Mouse (Mus musculus) neural tube, embryonic 14.5 days (tissue): ENCODE measurements around the gene Zc3hav1. TPM values are rescaled to one million over a fixed set of nuclear protein-coding genes. Genes with fewer than 3 reads are reported as not detected.

Source experiments
- ATAC-seq: fragments of 200-750 bp; cut with Nextera tagmentation; 2 replicates; pipeline ENCODE4 v1.8.0; 2017; ENCODE audit warnings: low read depth, mild to moderate bottlenecking, moderate TSS enrichment, moderate library complexity
- H3K27ac ChIP-seq: fragments of 300-500 bp; sonication (generic); 2 replicates; pipeline ENCODE4 v1.5.1; 2014; ENCODE audit warnings: low read depth, mild to moderate bottlenecking, control low read depth, low read length, moderate library complexity, mixed read lengths
- H3K27me3 ChIP-seq: fragments of 300-500 bp; sonication (generic); 2 replicates; pipeline ENCODE4 v1.6.1; 2014; ENCODE audit warnings: low read length; ENCODE audit not compliant: control insufficient read depth, insufficient read depth
- H3K36me3 ChIP-seq: fragments of 300-500 bp; sonication (generic); 2 replicates; pipeline ENCODE4 v1.6.1; 2014; ENCODE audit warnings: low read length, mixed read lengths; ENCODE audit not compliant: control insufficient read depth, insufficient read depth
- H3K4me1 ChIP-seq: fragments of 300-500 bp; sonication (generic); 2 replicates; pipeline ENCODE4 v1.6.1; 2014; ENCODE audit warnings: low read length; ENCODE audit not compliant: control insufficient read depth, insufficient read depth
- H3K4me2 ChIP-seq: fragments of 300-500 bp; sonication (generic); 2 replicates; pipeline ENCODE4 v1.6.1; 2014; ENCODE audit warnings: mild to moderate bottlenecking, low read depth, low read length, control low read depth
- H3K4me3 ChIP-seq: fragments of 300-500 bp; sonication (generic); 2 replicates; pipeline ENCODE4 v1.5.1; 2014; ENCODE audit warnings: low read depth, low read length, control low read depth, mixed read lengths
- H3K9ac ChIP-seq: fragments of 300-500 bp; sonication (generic); replicated peaks from 2 replicates; pipeline ENCODE4 v1.6.1; 2014; ENCODE audit warnings: low read depth, mild to moderate bottlenecking, control low read depth, low read length, mixed read lengths
- H3K9me3 ChIP-seq: fragments of 300-500 bp; sonication (generic); 2 replicates; pipeline ENCODE4 v1.6.1; 2016; ENCODE audit warnings: low read length; ENCODE audit not compliant: control insufficient read depth
- WGBS: fragments of 180-500 bp; shearing (Covaris S2); extraction: QIAGEN DNeasy Blood & Tissue Kit; methylation state at CpG from one replicate; pipeline ENCODE4 v1.1.7; 2014; 5-methylcytosine and 5-hydroxymethylcytosine counted together
- polyA plus RNA-seq: library from polyadenylated mRNA; unstranded; fragments of >200 nt; fragmentation: Nextera tagmentation; extraction: Ambion mirVana; gene quantifications from 2 replicates; pipeline ENCODE4 v1.2.1, GENCODE M21; 2014

The Zc3hav1 gene
- polyA plus RNA-seq, 1 experiment from 2014 or later, result 0.68 TPM

DNA sequence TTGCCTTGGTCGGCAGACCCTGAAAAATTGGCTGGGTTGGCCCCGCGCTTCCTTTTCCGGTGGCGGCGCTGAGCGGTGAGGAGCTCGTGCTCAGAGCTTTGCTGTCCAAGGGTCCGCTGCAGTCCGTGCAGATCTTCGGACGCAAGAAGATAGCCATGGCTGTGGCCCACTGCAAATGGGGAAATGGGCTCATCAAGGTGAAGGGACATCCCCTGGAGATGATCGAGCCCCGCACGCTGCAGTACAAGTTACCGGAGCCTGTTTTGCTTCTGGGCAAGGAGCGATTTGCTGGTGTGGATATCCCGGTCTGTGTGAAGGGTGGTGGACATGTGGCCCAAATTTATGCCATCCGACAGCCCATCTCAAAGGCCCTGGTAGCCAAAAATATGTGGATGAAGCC, 70.0 kb downstream of the Zc3hav1 start:
- H3K27me3 ChIP-seq, result no peaks in the 10 kb centered on the region
- H3K27ac ChIP-seq, result no peak overlapping the region
- WGBS, result over 99% methylated on average over 19 of the region's 19 CpGs
- 0 out of 2 replicates have a peak, but pooled peaks cover 6% of the 10 kb centered on the region for H3K36me3 ChIP-seq
- ATAC-seq, result no peak
- H3K9me3 ChIP-seq, result peaks cover 3% of the 10 kb centered on the region; the same call in 1 of the 2 replicates
- no peak overlapping the region for H3K9ac ChIP-seq
- no peak overlapping the region for H3K4me2 ChIP-seq
- H3K4me3 ChIP-seq, result no peak overlapping the region
- H3K4me1 ChIP-seq, result no peaks in the 10 kb centered on the region

GRCm38 (mm10) chr6:38264466-38264865, 89.9 kb downstream of the Zc3hav1 start:
- no peaks in the 10 kb centered on the region for H3K27me3 ChIP-seq
- 78% methylated on average over 7 of the region's 7 CpGs for WGBS

DNA sequence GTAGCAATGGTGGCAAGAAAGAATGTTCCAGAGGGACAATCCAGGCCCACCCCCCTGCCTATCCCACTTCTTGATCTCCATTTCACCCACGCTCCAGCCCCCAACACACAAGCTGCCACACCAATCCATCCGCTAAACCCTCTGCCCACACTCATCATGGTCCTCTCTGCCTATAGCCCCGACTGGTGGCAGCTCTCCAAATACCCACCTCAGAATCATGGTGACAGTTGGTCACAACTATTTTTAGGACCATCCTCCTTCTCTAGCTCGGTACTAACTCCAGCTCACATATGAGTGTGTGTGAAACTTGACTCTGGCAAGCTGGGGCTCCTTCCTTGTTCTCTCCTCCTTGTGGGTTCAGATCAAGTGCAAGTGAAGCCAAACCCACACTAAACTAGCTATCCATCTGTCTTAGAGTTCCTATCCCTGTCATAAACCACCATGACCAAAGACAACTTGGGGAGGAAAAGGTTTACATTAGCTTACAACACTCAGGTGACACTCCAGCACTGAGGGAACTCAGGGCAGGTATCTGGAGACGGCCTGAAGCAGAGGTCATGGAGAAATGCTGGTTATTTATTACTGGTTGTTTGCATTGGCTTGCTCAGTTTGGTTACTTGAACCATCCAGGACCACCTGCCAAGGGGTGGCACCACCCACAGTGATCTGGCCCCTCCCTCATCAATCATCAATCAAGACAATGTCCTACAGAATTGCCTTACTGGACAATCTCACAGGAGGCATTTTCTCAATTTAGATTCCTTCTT, 90.8 kb downstream of the Zc3hav1 start:
- Histone ChIP-seq H3K9me3 (no peaks in the 10 kb centered on the region), H3K4me2 (no peak overlapping the region), H3K9ac (no peak overlapping the region), H3K27ac (no peak overlapping the region), H3K4me3 (no peak overlapping the region), H3K27me3 (no peaks in the 10 kb centered on the region), H3K4me1 (no peaks in the 10 kb centered on the region), H3K36me3 (no peaks in the 10 kb centered on the region)
- 78% methylated on average over 5 of the region's 5 CpGs for WGBS
- ATAC-seq, result no peak

More at GRCm38 (mm10) chr6:38264466-38264865, 89.9 kb downstream of the Zc3hav1 start:
- no peaks in the 10 kb centered on the region for H3K9me3 ChIP-seq
- H3K9ac ChIP-seq, result no peak overlapping the region
- no peak overlapping the region for H3K4me2 ChIP-seq
- H3K4me3 ChIP-seq, result no peak overlapping the region
- no peaks in the 10 kb centered on the region for H3K4me1 ChIP-seq
- no peak overlapping the region for H3K27ac ChIP-seq
- ATAC-seq, result no peak
- H3K36me3 ChIP-seq, result no peaks in the 10 kb centered on the region

DNA sequence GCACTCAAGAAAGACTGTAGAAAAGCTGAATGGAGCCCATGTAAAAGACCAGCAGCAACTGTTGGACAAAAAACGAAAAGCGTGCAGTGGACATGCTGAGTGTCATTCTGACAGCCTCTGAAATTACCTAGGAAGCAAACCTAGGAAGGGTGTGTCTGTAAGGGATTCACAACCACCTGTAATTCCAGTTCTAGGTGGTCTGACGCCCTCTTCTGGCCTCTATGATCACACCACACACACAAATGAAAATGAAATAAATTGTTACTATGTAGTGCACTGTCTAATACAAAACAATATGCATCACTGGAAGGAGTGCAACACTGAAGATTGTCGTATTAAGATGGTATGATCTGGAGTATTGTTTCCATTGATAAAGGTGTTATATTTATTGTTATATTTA, 92.5 kb downstream of the Zc3hav1 start:
- H3K27ac ChIP-seq, result no peak overlapping the region
- no peaks in the 10 kb centered on the region for H3K36me3 ChIP-seq
- no peaks in the 10 kb centered on the region for H3K4me1 ChIP-seq
- no peaks in the 10 kb centered on the region for H3K27me3 ChIP-seq
- no peak for ATAC-seq
- 75% methylated on average over 4 of the region's 4 CpGs for WGBS
- H3K4me2 ChIP-seq, result no peak overlapping the region
- H3K9ac ChIP-seq, result no peak overlapping the region
- H3K4me3 ChIP-seq, result no peak overlapping the region
- no peaks in the 10 kb centered on the region for H3K9me3 ChIP-seq

DNA sequence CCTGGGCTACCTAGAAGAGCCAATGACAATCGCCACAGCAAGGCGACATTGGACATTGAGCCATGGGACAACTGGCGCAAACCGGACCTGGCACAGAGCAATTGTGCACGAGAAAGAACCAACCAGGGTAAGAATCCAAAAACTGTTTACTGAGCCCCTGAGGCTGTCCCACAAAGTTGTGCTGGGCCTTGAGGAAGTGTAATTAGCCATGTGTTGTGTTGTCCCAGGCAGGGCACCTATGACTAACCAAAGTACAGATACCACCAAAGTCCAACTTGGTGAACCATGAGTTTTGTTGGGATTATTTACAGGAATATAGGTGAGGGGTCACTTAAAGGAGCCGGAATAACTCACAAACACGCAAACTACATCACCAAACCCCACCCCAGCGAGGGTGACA, 96.9 kb downstream of the Zc3hav1 start:
- no peak overlapping the region for H3K27ac ChIP-seq
- no peak overlapping the region for H3K9ac ChIP-seq
- WGBS, result 96% methylated on average over 8 of the region's 8 CpGs
- no peak for ATAC-seq
- no peaks in the 10 kb centered on the region for H3K27me3 ChIP-seq
- H3K4me3 ChIP-seq, result no peak overlapping the region
- H3K9me3 ChIP-seq, result no peaks in the 10 kb centered on the region
- H3K4me2 ChIP-seq, result no peak overlapping the region
- no peaks in the 10 kb centered on the region for H3K36me3 ChIP-seq
- H3K4me1 ChIP-seq, result peaks cover 3% of the 10 kb centered on the region

- Histone ChIP-seq H3K4me3 (no peak overlapping the region), H3K27ac (no peak overlapping the region), H3K4me2 (no peak overlapping the region), H3K9me3 (no peaks in the 10 kb centered on the region), H3K9ac (no peak overlapping the region), H3K27me3 (no peaks in the 10 kb centered on the region), H3K4me1 (peaks cover 11% of the 10 kb centered on the region), H3K36me3 (no peaks in the 10 kb centered on the region)
- WGBS, result 96% methylated on average over 4 of the region's 4 CpGs
- no peak for ATAC-seq
Observed at GRCm38 (mm10) chr6:38256793-38257192, 97.6 kb downstream of the Zc3hav1 start.

- H3K36me3 ChIP-seq, result no peaks in the 10 kb centered on the region
- H3K9ac ChIP-seq, result no peak overlapping the region
- no peak for ATAC-seq
- 57% methylated on average over 2 of the region's 2 CpGs for WGBS
- H3K27ac ChIP-seq, result no peak overlapping the region
- no peak overlapping the region for H3K4me3 ChIP-seq
- H3K4me1 ChIP-seq, result peaks cover 19% of the 10 kb centered on the region
- H3K4me2 ChIP-seq, result no peak overlapping the region
- H3K27me3 ChIP-seq, result no peaks in the 10 kb centered on the region
- H3K9me3 ChIP-seq, result no peaks in the 10 kb centered on the region
Observed at GRCm38 (mm10) chr6:38255794-38256193, 98.6 kb downstream of the Zc3hav1 start.

Other genes starting within 250 kb of the Zc3hav1 start
- gene Tmem213, start 245.3 kb downstream of the Zc3hav1 start, polyA plus RNA-seq, result not detected in 2 replicates
- 0.44 TPM in 1 of 2 replicates, not detected in the other for gene Atp6v0a4, start 230.0 kb downstream of the Zc3hav1 start, polyA plus RNA-seq
- 20.5 and 21.0 TPM in 2 replicates for gene D630045J12Rik, start 100.6 kb downstream of the Zc3hav1 start, polyA plus RNA-seq
- gene Zc3hav1l, start 55.3 kb downstream of the Zc3hav1 start, polyA plus RNA-seq, result 7.6 and 10.3 TPM in 2 replicates
- gene Ttc26, start 26.9 kb upstream of the Zc3hav1 start, polyA plus RNA-seq, result 4.9 and 5.8 TPM in 2 replicates
- gene Ubn2, start 79.3 kb upstream of the Zc3hav1 start, polyA plus RNA-seq, result 26.5 and 32.5 TPM in 2 replicates
- 181 and 227 TPM in 2 replicates for gene Fmc1, start 178.9 kb upstream of the Zc3hav1 start, polyA plus RNA-seq
- 71.7 and 79.8 TPM in 2 replicates for gene Luc7l2, start 196.7 kb upstream of the Zc3hav1 start, polyA plus RNA-seq